Mouse (Mus musculus) cerebellum, adult 2 months (tissue): ENCODE results near the gene Nrxn3.

Experiments
- CTCF ChIP-seq: fragments of 200-500 bp; IDR thresholded peaks from 2 replicates; pipeline ENCODE4 v1.5.1; 2011; ENCODE audit warnings: low read depth, mild to moderate bottlenecking, control low read depth, low read length, moderate library complexity, borderline replicate concordance; ENCODE audit not compliant: insufficient read depth
- POLR2A ChIP-seq: fragments of 200-500 bp; IDR thresholded peaks from 2 replicates; pipeline ENCODE4 v1.6.1; 2011; ENCODE audit warnings: low read length, control low read depth, borderline replicate concordance; ENCODE audit not compliant: insufficient read depth

DNA sequence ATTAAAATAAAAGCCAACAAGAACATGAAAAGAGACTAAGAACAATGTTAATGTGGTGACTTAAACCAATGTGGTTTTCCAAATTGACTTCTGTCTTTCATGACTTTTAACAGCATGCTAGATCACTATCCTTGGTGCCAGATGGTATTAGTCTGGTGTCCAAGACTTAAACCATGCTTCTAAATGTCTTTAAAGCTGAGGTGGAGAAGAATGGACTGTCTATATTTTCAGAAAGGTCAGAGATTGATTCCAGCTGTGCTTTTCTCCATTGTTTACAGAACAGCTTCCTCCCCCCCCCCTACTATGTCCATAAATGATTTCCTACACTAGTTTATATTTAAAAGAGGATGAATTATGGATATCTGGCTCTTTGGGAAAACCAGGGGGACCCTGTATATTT lies 1473.5 kb downstream of the Nrxn3 start:
- no peak for TF ChIP-seq CTCF
- TF ChIP-seq POLR2A, result no peak
